Mouse (Mus musculus) intestine, embryonic 16.5 days (tissue): ENCODE results near the gene Slc25a22. TPM values are rescaled to one million over a fixed set of nuclear protein-coding genes. Genes with fewer than 3 reads are reported as not detected.

Experiments used
- ATAC-seq: fragments of 200-750 bp; cut with Nextera tagmentation; 2 replicates; pipeline ENCODE4 v1.8.0; 2017; ENCODE audit warnings: moderate TSS enrichment, moderate library complexity
- H3K27ac ChIP-seq: fragments of 300-500 bp; sonication (generic); 2 replicates; pipeline ENCODE4 v1.5.1; 2014; ENCODE audit warnings: mild to moderate bottlenecking, low read length
- H3K27me3 ChIP-seq: fragments of 300-500 bp; sonication (generic); replicated peaks from 2 replicates; pipeline ENCODE4 v1.6.1; 2014; ENCODE audit warnings: low read length, control low read depth, mixed read lengths; ENCODE audit not compliant: control insufficient read depth, insufficient read depth
- H3K36me3 ChIP-seq: fragments of 300-500 bp; sonication (generic); 2 replicates; pipeline ENCODE4 v1.6.1; 2014; ENCODE audit warnings: low read length, control low read depth; ENCODE audit not compliant: control insufficient read depth, insufficient read depth
- H3K4me1 ChIP-seq: fragments of 300-500 bp; sonication (generic); 2 replicates; pipeline ENCODE4 v1.6.1; 2014; ENCODE audit warnings: low read length, control low read depth, mixed read lengths; ENCODE audit not compliant: control insufficient read depth, insufficient read depth
- H3K4me2 ChIP-seq: fragments of 300-500 bp; sonication (generic); 2 replicates; pipeline ENCODE4 v1.6.1; 2014; ENCODE audit warnings: low read depth, low read length, control low read depth
- H3K4me3 ChIP-seq: fragments of 300-500 bp; sonication (generic); 2 replicates; pipeline ENCODE4 v1.5.1; 2014; ENCODE audit warnings: mild to moderate bottlenecking, low read length
- H3K9ac ChIP-seq: fragments of 300-500 bp; sonication (generic); 2 replicates; pipeline ENCODE4 v1.6.1; 2014; ENCODE audit warnings: low read depth, low read length
- H3K9me3 ChIP-seq: fragments of 300-500 bp; sonication (generic); 2 replicates; pipeline ENCODE4 v1.6.1; 2016; ENCODE audit warnings: low read length, control low read depth; ENCODE audit not compliant: control insufficient read depth
- WGBS: fragments of 180-500 bp; shearing (Covaris S2); extraction: QIAGEN DNeasy Blood & Tissue Kit; methylation state at CpG from one replicate; pipeline ENCODE4 v1.1.7; 2014; 5-methylcytosine and 5-hydroxymethylcytosine counted together
- polyA plus RNA-seq: library from polyadenylated mRNA; unstranded; fragments of >200 nt; fragmentation: Nextera tagmentation; extraction: Ambion mirVana; gene quantifications from 2 replicates; pipeline ENCODE4 v1.2.1, GENCODE M21; 2015

The Slc25a22 gene
- polyA plus RNA-seq, result 34.6 and 37.7 TPM in 2 replicates

- Histone ChIP-seq H3K27ac (peak within 1 kb of the TSS; percentile 43), H3K9me3 (no peaks in the 10 kb centered on the region)
- 6% methylated on average over 50 of the region's 53 CpGs for WGBS
These were observed at the start of gene Slc25a22 for GRCm38 (mm10) chr7:141437178-141438120. Gene Slc25a22, minus strand, starts transcription at chr7:141437892.

GRCm38 (mm10) chr7:141487141-141487540 lies 49.4 kb upstream of the Slc25a22 start:
- no peaks in the 10 kb centered on the region for H3K9me3 ChIP-seq
- peaks cover 7% of the 10 kb centered on the region for H3K4me1 ChIP-seq
- WGBS, result 81% methylated on average over 7 of the region's 7 CpGs
- H3K9ac ChIP-seq, result no peak overlapping the region
- H3K27me3 ChIP-seq, result peaks cover 8% of the 10 kb centered on the region; the same call in 1 of the 2 replicates
- no peak overlapping the region for H3K4me2 ChIP-seq
- no peaks in the 10 kb centered on the region for H3K36me3 ChIP-seq
- H3K4me3 ChIP-seq, result no peak overlapping the region
- ATAC-seq, result no peak
- H3K27ac ChIP-seq, result no peak overlapping the region

More at GRCm38 (mm10) chr7:141437178-141438120, at the start of gene Slc25a22:
- peak within 1 kb of the TSS; percentile 75 for H3K4me3 ChIP-seq
- peaks cover 10% of the 10 kb centered on the region for H3K36me3 ChIP-seq
- peak within 1 kb of the TSS; percentile 94 for H3K4me2 ChIP-seq
- H3K4me1 ChIP-seq, result peaks cover 35% of the 10 kb centered on the region
- H3K9ac ChIP-seq, result peak within 1 kb of the TSS; percentile 85
- no peaks in the 10 kb centered on the region for H3K27me3 ChIP-seq
- ATAC-seq, result peak; percentile 82

DNA sequence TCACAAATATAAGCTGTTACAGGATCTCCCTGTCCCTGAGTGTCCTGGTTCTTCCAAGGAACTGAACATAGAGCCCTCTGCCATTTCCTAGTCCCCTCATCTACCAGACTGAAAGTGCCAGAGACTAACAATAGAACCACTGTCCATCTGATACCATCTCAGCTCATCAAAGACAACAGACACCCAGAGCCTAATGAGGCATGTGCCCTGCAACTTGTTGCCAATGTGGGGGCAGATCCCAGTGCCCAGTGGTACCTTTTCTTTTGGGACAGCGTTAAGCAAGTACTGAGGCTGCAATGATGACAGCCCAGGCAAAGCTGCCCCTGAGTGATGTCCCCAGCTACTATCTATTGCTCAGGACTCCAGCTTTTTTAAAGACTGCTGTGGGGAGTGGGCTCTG lies 48.5 kb upstream of the Slc25a22 start:
- Histone ChIP-seq H3K27ac (no peak overlapping the region), H3K27me3 (peaks cover 14% of the 10 kb centered on the region; the same call in 1 of the 2 replicates), H3K4me3 (no peak overlapping the region), H3K36me3 (no peaks in the 10 kb centered on the region), H3K4me2 (no peak overlapping the region), H3K9me3 (no peaks in the 10 kb centered on the region), H3K9ac (no peak overlapping the region), H3K4me1 (peaks cover 16% of the 10 kb centered on the region)
- ATAC-seq, result no peak
- WGBS, result 100% methylated on average over 1 of the region's 1 CpGs

DNA sequence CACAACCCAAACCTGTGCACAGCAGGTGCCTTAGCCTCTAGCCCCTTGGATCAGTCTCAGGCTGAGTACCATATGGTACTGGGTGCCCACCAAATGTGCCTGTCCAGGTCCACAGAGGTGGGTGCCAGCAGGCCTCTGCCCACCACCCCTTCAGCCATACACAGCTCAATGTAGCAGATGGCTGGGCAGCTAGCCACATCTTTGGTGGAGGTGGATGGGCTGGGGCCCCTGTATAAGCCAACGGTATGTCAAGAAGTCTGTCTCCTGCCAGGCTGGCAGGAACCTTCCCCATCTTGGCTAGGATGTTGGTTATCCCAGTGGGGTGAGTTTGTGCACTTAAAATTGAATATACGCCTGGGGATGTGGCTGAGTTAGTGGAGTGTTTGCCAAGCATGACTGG lies 47.9 kb upstream of the Slc25a22 start:
- no peak overlapping the region for H3K9ac ChIP-seq
- no peaks in the 10 kb centered on the region for H3K36me3 ChIP-seq
- peaks cover 18% of the 10 kb centered on the region; the same call in 1 of the 2 replicates for H3K27me3 ChIP-seq
- peaks cover 20% of the 10 kb centered on the region for H3K4me1 ChIP-seq
- ATAC-seq, result no peak
- no peak overlapping the region for H3K4me3 ChIP-seq
- 86% methylated on average over 2 of the region's 2 CpGs for WGBS
- H3K4me2 ChIP-seq, result no peak overlapping the region
- H3K9me3 ChIP-seq, result no peaks in the 10 kb centered on the region
- H3K27ac ChIP-seq, result no peak overlapping the region

DNA sequence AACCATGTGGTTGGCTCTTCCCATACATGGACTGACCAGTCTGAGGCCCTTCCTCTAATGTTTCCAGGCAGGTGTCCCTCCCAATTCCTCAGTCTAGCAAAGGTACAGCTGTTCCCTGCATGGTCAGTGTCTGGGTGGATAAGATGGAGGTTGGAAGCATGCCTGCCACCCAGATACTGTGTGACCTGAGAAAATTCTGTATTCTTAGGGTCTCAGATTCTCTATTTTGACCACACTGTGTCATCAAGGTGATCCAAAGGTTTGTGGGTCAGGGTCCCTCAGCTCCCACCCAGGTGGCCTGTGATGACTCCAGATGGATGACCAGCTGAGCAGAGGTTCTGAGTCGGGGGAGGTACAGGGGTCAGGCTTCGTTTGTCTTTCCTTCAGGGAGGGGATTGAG lies 47.5 kb upstream of the Slc25a22 start:
- no peak overlapping the region for H3K27ac ChIP-seq
- H3K9ac ChIP-seq, result no peak overlapping the region
- ATAC-seq, result no peak
- peaks cover 18% of the 10 kb centered on the region; the same call in 1 of the 2 replicates for H3K27me3 ChIP-seq
- WGBS, result 58% methylated on average over 2 of the region's 2 CpGs
- no peak overlapping the region for H3K4me2 ChIP-seq
- H3K9me3 ChIP-seq, result no peaks in the 10 kb centered on the region
- no peak overlapping the region for H3K4me3 ChIP-seq
- no peaks in the 10 kb centered on the region for H3K36me3 ChIP-seq
- peaks cover 20% of the 10 kb centered on the region for H3K4me1 ChIP-seq

DNA sequence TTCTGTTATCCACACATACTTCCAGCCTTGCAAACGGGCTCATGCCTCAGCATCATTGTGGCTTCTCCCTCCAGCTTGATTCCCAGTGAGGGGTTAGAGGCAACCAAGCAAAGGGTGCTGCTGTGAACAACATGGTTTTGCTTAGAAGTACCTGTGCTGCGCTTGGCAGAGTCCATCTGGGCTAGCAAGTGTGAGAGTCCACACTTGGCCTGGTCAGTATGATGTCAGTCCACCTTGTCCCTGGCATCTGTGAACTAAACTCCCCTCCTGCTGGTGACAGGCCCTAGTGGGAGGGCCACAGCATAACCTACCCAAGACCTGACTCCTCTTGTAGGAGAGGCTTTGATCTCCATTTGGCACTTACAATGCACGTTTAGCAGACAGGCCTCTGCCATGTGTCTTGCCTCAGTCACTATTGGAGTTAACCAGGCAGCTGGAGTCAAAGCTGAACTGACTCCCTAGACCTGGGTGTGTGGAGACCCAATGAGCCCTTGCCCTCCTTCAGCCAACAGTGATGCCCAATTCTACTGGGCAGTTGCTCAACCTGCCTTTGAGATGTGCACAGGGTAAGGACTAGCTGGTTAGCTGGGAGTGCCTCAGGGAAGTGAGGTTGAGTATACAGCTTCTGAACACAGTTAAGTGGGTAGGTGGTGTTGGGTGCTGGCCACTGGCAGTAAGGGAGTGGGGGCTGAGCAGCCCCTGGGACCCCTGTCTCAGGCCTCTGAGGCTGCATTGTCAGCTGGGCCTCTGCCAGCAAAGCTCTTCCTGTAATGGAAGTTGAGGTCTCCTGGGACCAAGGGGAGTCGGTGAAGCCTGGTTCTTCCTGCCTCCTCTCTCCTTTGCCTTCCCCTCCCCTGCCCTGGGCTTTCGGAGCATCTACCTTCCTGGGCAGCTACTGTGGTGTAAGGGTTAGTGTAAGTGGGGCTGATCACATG lies 46.8 kb upstream of the Slc25a22 start:
- Histone ChIP-seq H3K27ac (no peak overlapping the region), H3K4me2 (no peak overlapping the region), H3K27me3 (peaks cover 18% of the 10 kb centered on the region; the same call in 1 of the 2 replicates), H3K9ac (no peak overlapping the region), H3K4me1 (peaks cover 20% of the 10 kb centered on the region), H3K36me3 (no peaks in the 10 kb centered on the region), H3K4me3 (no peak overlapping the region), H3K9me3 (no peaks in the 10 kb centered on the region)
- WGBS, result 71% methylated on average over 5 of the region's 5 CpGs
- ATAC-seq, result no peak

DNA sequence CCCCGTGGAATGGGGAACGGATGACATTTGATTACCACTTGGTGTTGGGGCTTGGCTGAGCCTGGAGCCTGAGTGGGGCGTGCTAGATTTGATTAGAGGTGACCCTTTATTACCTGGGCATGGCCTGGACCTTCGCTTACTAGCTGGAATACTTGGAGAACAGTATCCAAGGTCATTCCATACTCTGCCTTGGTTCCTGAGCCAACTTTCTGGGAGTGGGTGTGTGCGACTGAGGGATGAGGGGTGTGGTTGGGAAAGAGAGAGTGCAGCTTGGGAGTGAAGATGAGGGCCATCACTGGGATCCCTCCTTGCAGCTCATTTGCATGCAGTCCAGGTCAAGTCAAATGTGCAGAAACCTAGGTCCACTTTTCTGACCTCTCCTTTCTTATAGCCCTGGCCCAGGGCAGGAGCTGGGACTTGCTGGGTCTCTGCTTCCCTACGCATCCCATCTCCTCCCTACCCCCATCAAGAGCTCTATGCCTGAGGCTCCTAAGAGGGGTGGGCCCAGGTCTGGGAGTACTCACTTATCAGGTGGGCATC lies 45.5 kb upstream of the Slc25a22 start:
- Histone ChIP-seq H3K9me3 (no peaks in the 10 kb centered on the region), H3K36me3 (no peaks in the 10 kb centered on the region), H3K9ac (no peak overlapping the region), H3K4me1 (peaks cover 24% of the 10 kb centered on the region), H3K27me3 (peaks cover 18% of the 10 kb centered on the region; the same call in 1 of the 2 replicates), H3K4me3 (no peak overlapping the region), H3K27ac (no peak overlapping the region), H3K4me2 (no peak overlapping the region)
- WGBS, result 69% methylated on average over 6 of the region's 6 CpGs
- no peak for ATAC-seq

GRCm38 (mm10) chr7:141482531-141483024 lies 44.9 kb upstream of the Slc25a22 start:
- H3K4me3 ChIP-seq, result peak overlapping the region; percentile 55
- no peaks in the 10 kb centered on the region for H3K36me3 ChIP-seq
- no peak overlapping the region for H3K27ac ChIP-seq
- ATAC-seq, result no peak
- WGBS, result 10% methylated on average over 11 of the region's 11 CpGs
- peak overlapping the region; percentile 97 for H3K4me2 ChIP-seq
- peaks cover 30% of the 10 kb centered on the region for H3K4me1 ChIP-seq
- peak overlapping the region; percentile 63 for H3K9ac ChIP-seq
- H3K27me3 ChIP-seq, result peaks cover 18% of the 10 kb centered on the region; the same call in 1 of the 2 replicates
- no peaks in the 10 kb centered on the region for H3K9me3 ChIP-seq
